Mouse (Mus musculus) midbrain, embryonic 16.5 days (tissue): ENCODE measurements around the gene Serinc4. TPM values are rescaled to one million over a fixed set of nuclear protein-coding genes. Genes with fewer than 3 reads are reported as not detected.
A peak's percentile ranks its signal among the peaks of the same experiment; 100 is the strongest.

Experiments
- ATAC-seq: fragments of 200-750 bp; cut with Nextera tagmentation; 2 replicates; pipeline ENCODE4 v1.8.0; 2017; ENCODE audit warnings: moderate TSS enrichment
- H3K27ac ChIP-seq: fragments of 300-500 bp; sonication (generic); 2 replicates; pipeline ENCODE4 v1.5.1; 2014; ENCODE audit warnings: mild to moderate bottlenecking, low read length, mixed read lengths
- H3K27me3 ChIP-seq: fragments of 300-500 bp; sonication (generic); 2 replicates; pipeline ENCODE4 v1.6.1; 2014; ENCODE audit warnings: low read depth, low read length, mixed read lengths; ENCODE audit not compliant: control insufficient read depth, insufficient read depth
- H3K36me3 ChIP-seq: fragments of 300-500 bp; sonication (generic); 2 replicates; pipeline ENCODE4 v1.6.1; 2014; ENCODE audit warnings: mild to moderate bottlenecking, low read length, moderate library complexity, mixed read lengths; ENCODE audit not compliant: control insufficient read depth, insufficient read depth
- H3K4me1 ChIP-seq: fragments of 300-500 bp; sonication (generic); 2 replicates; pipeline ENCODE4 v1.6.1; 2014; ENCODE audit warnings: mild to moderate bottlenecking, low read length, mixed read lengths; ENCODE audit not compliant: control insufficient read depth, insufficient read depth
- H3K4me2 ChIP-seq: fragments of 300-500 bp; sonication (generic); 2 replicates; pipeline ENCODE4 v1.6.1; 2014; ENCODE audit warnings: mild to moderate bottlenecking, low read length, mixed read lengths
- H3K4me3 ChIP-seq: fragments of 300-500 bp; sonication (generic); 2 replicates; pipeline ENCODE4 v1.5.1; 2014; ENCODE audit warnings: low read depth, mild to moderate bottlenecking, low read length, moderate library complexity, mixed read lengths
- H3K9ac ChIP-seq: fragments of 300-500 bp; sonication (generic); 2 replicates; pipeline ENCODE4 v1.6.1; 2014; ENCODE audit warnings: low read depth, low read length, mixed read lengths
- H3K9me3 ChIP-seq: fragments of 300-500 bp; sonication (generic); replicated peaks from 2 replicates; pipeline ENCODE4 v1.6.1; 2014; ENCODE audit warnings: mild to moderate bottlenecking, low read length, mixed read lengths; ENCODE audit not compliant: control insufficient read depth, poor library complexity, severe bottlenecking
- WGBS: fragments of 180-500 bp; shearing (Covaris S2); extraction: QIAGEN DNeasy Blood & Tissue Kit; methylation state at CpG from one replicate; pipeline ENCODE4 v1.1.7; 2014; 5-methylcytosine and 5-hydroxymethylcytosine counted together
- polyA plus RNA-seq: library from polyadenylated mRNA; unstranded; fragments of >200 nt; fragmentation: Nextera tagmentation; extraction: Ambion mirVana; gene quantifications from 2 replicates; pipeline ENCODE4 v1.2.1, GENCODE M21; 2015

The Serinc4 gene
- polyA plus RNA-seq, 1 experiment from 2014 or later, result 1.7 TPM

DNA sequence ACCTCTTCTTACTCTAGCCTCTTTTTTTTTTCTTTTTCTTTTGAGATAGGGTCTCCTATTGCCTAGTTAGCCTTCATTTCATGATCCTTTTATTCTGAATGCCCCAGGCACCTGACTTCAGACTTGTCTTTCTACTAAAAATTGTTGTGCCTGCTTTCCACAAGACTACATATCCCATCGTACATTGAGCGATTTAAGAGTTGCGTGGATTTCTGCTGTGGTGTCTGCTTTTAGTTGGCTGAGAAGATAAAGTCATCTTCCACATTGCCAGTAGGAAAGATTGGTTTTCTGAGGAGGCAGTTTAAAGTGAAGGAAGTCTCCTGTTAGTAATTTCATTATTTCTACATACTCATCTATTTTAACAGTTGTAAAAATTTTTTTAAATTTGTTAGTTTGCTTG lies 41.0 kb downstream of the Serinc4 start:
- Histone ChIP-seq H3K27me3 (no peaks in the 10 kb centered on the region), H3K36me3 (no peaks in the 10 kb centered on the region), H3K9me3 (no peaks in the 10 kb centered on the region), H3K4me2 (peak overlapping the region; percentile 79), H3K27ac (no peak overlapping the region), H3K4me1 (peaks cover 26% of the 10 kb centered on the region), H3K9ac (no peak overlapping the region), H3K4me3 (peak overlapping the region; percentile 99; the same call in 1 of the 2 replicates)
- no peak for ATAC-seq
- WGBS, result 89% methylated on average over 3 of the region's 3 CpGs

DNA sequence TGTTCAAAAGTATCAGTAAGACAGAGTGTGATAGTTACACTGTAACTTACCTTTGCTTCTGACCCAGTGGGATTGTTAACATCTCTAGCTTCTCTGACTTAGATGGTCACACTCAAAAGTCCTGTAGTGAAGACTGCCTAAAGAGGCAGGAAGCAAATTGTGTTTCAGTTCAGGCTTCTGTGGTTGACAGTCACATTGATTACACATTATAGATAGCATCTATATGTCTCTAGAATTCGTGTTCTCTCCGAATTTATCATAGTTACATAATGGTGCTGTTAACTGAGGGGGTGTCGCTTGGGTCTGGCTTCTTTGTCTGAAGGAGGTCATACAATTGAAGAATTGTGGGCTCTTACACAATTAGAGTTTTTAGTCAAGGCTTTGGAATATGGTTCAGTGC lies 41.5 kb downstream of the Serinc4 start:
- Histone ChIP-seq H3K9ac (peak overlapping the region; percentile 49), H3K9me3 (no peaks in the 10 kb centered on the region), H3K27me3 (no peaks in the 10 kb centered on the region), H3K4me3 (peak overlapping the region; percentile 99), H3K36me3 (no peaks in the 10 kb centered on the region), H3K4me2 (peak overlapping the region; percentile 79), H3K4me1 (peaks cover 26% of the 10 kb centered on the region), H3K27ac (no peak overlapping the region)
- ATAC-seq, result no peak
- WGBS, result 69% methylated on average over 3 of the region's 3 CpGs

GRCm38 (mm10) chr2:121414139-121414685 lies 42.4 kb downstream of the Serinc4 start:
- Histone ChIP-seq H3K9me3 (no peaks in the 10 kb centered on the region), H3K9ac (peak overlapping the region; percentile 96), H3K4me3 (peak overlapping the region; percentile 99), H3K36me3 (no peaks in the 10 kb centered on the region), H3K27ac (peak overlapping the region; percentile 94), H3K4me2 (peak overlapping the region; percentile 79), H3K4me1 (peaks cover 26% of the 10 kb centered on the region), H3K27me3 (no peaks in the 10 kb centered on the region)
- 0% methylated on average over 28 of the region's 32 CpGs for WGBS
- peak; percentile 55 for ATAC-seq

GRCm38 (mm10) chr2:121413387-121414042 lies 43.1 kb downstream of the Serinc4 start, which contains the start of the genes Pdia3 and Catsper2:
TSS of gene Pdia3 (plus strand) at chr2:121413775.
TSS of gene Catsper2 (minus strand) at chr2:121413792.
- Histone ChIP-seq H3K4me2 (peak within 1 kb of the TSS; percentile 79), H3K36me3 (no peaks in the 10 kb centered on the region), H3K4me1 (peaks cover 26% of the 10 kb centered on the region), H3K9ac (peak within 1 kb of the TSS; percentile 96), H3K9me3 (no peaks in the 10 kb centered on the region), H3K27me3 (no peaks in the 10 kb centered on the region), H3K27ac (peak within 1 kb of the TSS; percentile 94), H3K4me3 (peak within 1 kb of the TSS; percentile 99)
- under 1% methylated on average over 66 of the region's 68 CpGs for WGBS
- peak; percentile 99 for ATAC-seq

- peak; percentile 16; the same call in 1 of the 2 replicates for ATAC-seq
- WGBS, result 11% methylated on average over 4 of the region's 4 CpGs
- peak overlapping the region; percentile 64 for H3K4me2 ChIP-seq
These were observed 43.7 kb downstream of the Serinc4 start for GRCm38 (mm10) chr2:121412843-121413386.

GRCm38 (mm10) chr2:121408160-121408559 lies 48.4 kb downstream of the Serinc4 start:
- no peak for ATAC-seq
- Histone ChIP-seq H3K36me3 (no peaks in the 10 kb centered on the region), H3K9ac (no peak overlapping the region), H3K4me1 (peaks cover 6% of the 10 kb centered on the region), H3K9me3 (no peaks in the 10 kb centered on the region), H3K4me2 (no peak overlapping the region), H3K4me3 (no peak overlapping the region), H3K27me3 (no peaks in the 10 kb centered on the region), H3K27ac (no peak overlapping the region)
- WGBS, result 31% methylated on average over 4 of the region's 4 CpGs

More at GRCm38 (mm10) chr2:121412843-121413386, 43.7 kb downstream of the Serinc4 start:
- H3K4me1 ChIP-seq, result peaks cover 26% of the 10 kb centered on the region
- peak overlapping the region; percentile 99 for H3K4me3 ChIP-seq
- H3K9ac ChIP-seq, result peak overlapping the region; percentile 96
- H3K9me3 ChIP-seq, result no peaks in the 10 kb centered on the region
- no peaks in the 10 kb centered on the region for H3K27me3 ChIP-seq
- H3K27ac ChIP-seq, result peak overlapping the region; percentile 94
- H3K36me3 ChIP-seq, result no peaks in the 10 kb centered on the region

- no peak overlapping the region for H3K4me3 ChIP-seq
- no peak for ATAC-seq
- H3K27ac ChIP-seq, result no peak overlapping the region
These were observed 53.3 kb downstream of the Serinc4 start for GRCm38 (mm10) chr2:121403296-121403695.

GRCm38 (mm10) chr2:121396624-121397023 lies 60.0 kb downstream of the Serinc4 start:
- Histone ChIP-seq H3K9me3 (no peaks in the 10 kb centered on the region), H3K4me3 (no peak overlapping the region), H3K4me1 (no peaks in the 10 kb centered on the region), H3K36me3 (no peaks in the 10 kb centered on the region), H3K9ac (no peak overlapping the region), H3K4me2 (no peak overlapping the region), H3K27me3 (no peaks in the 10 kb centered on the region), H3K27ac (no peak overlapping the region)
- WGBS, result 14% methylated on average over 8 of the region's 8 CpGs
- no peak for ATAC-seq

More at GRCm38 (mm10) chr2:121403296-121403695, 53.3 kb downstream of the Serinc4 start:
- Histone ChIP-seq H3K4me1 (no peaks in the 10 kb centered on the region), H3K9ac (no peak overlapping the region), H3K4me2 (no peak overlapping the region), H3K36me3 (no peaks in the 10 kb centered on the region), H3K27me3 (no peaks in the 10 kb centered on the region), H3K9me3 (no peaks in the 10 kb centered on the region)
